Mouse (Mus musculus) brain, adult 10 weeks (tissue): ENCODE results near the gene Mknk1. TPM values are rescaled to one million over a fixed set of nuclear protein-coding genes. Genes with fewer than 3 reads are reported as not detected.

Experiments
- polyA plus RNA-seq: library from polyadenylated mRNA; stranded (reverse); fragments of 350-450 nt; fragmentation: Illumina TruSeq; extraction: RNeasy Lipid Tissue Mini Kit (QIAGEN cat#74804); gene quantifications from one replicate; pipeline ENCODE4 v1.2.3, GENCODE M21; 2015; ENCODE audit warnings: low read depth, low replicate concordance

Mknk1 gene
- polyA plus RNA-seq: 33.0 TPM

GRCm38 (mm10) chr4:115838696-115839641 lies at the start of gene Mknk1:
Gene Mknk1, plus strand, starts transcription at chr4:115839198.

GRCm38 (mm10) chr4:115827888-115828571 lies 11.0 kb upstream of the Mknk1 start, which contains the start of gene Mob3c:
Gene Mob3c, plus strand, starts transcription at chr4:115828092.

GRCm38 (mm10) chr4:115884022-115884421 lies 45.0 kb downstream of the Mknk1 start, which contains the start of gene Kncn:
Gene Kncn, plus strand, starts transcription at chr4:115884400.

GRCm38 (mm10) chr4:115890553-115890952 lies 51.6 kb downstream of the Mknk1 start, which contains the start of gene 6430628N08Rik:
Gene 6430628N08Rik, plus strand, starts transcription at chr4:115890665.

Other genes starting within 250 kb of the Mknk1 start
- not detected for gene Cyp4a32, start 238.2 kb upstream of the Mknk1 start, polyA plus RNA-seq
- 1.0 TPM for gene Cyp4b1, start 191.5 kb upstream of the Mknk1 start, polyA plus RNA-seq
- gene Efcab14, start 101.5 kb upstream of the Mknk1 start, polyA plus RNA-seq: 40.5 TPM
- gene Tex38, start 58.2 kb upstream of the Mknk1 start, polyA plus RNA-seq: not detected
- gene Atpaf1, start 54.4 kb upstream of the Mknk1 start, polyA plus RNA-seq: 81.5 TPM
- 4.1 TPM for gene Mob3c, start 11.1 kb upstream of the Mknk1 start, polyA plus RNA-seq
- 0.28 TPM for gene Kncn, start 45.2 kb downstream of the Mknk1 start, polyA plus RNA-seq
- gene 6430628N08Rik, start 51.5 kb downstream of the Mknk1 start, polyA plus RNA-seq: 0.28 TPM
- 0.31 TPM for gene Dmbx1, start 100.7 kb downstream of the Mknk1 start, polyA plus RNA-seq
- 71.7 TPM for gene Faah, start 178.7 kb downstream of the Mknk1 start, polyA plus RNA-seq
- 12.3 TPM for gene Nsun4, start 214.7 kb downstream of the Mknk1 start, polyA plus RNA-seq
- gene Uqcrh, start 235.9 kb downstream of the Mknk1 start, polyA plus RNA-seq: 1,361 TPM
- gene Lrrc41, start 236.1 kb downstream of the Mknk1 start, polyA plus RNA-seq: 27.0 TPM